Mouse (Mus musculus): ENCODE results near the gene Slc16a9. TPM values are rescaled to one million over a fixed set of nuclear protein-coding genes. Genes with fewer than 3 reads are reported as not detected.

Slc16a9 gene
- polyA plus RNA-seq, 1 experiment from 2014 or later: 1.1 TPM

DNA sequence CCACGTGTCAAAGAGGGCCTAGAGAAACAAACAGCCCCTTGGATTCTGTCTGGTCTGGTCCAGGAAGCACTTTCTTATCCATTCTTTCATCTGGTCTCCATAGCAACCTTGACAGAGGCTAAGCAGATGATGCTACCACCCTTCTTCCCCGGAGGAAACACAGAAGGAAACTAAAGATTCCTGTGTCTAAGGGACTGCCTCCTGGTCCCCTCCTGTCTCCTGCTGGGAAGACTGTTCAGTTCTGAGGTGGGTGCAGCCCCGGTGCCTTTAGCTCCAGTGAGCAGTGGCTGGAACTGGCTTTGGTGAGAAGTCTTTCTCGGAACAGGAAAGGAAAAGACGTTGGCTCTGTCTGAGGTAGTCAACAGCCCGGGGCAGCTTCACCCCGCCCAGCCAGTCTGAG lies 47.1 kb downstream of the Slc16a9 start:
- no peak overlapping the region for H3K27ac ChIP-seq (ENCODE audit: low read depth)
- DNase-seq (no peak), ATAC-seq (no peak)
- no peak overlapping the region for H3K4me3 ChIP-seq (ENCODE audit: low read depth, low read length)
- no peaks in the 10 kb centered on the region for H3K36me3 ChIP-seq (replicated peaks; ENCODE audit: insufficient read depth, low read length)
- no peak overlapping the region for H3K9ac ChIP-seq (replicated peaks)
- no peaks in the 10 kb centered on the region for H3K9me3 ChIP-seq (ENCODE audit: low read length)
- H3K27me3 ChIP-seq (ENCODE audit: insufficient read depth, low read length): no peaks in the 10 kb centered on the region
- H3K4me2 ChIP-seq (ENCODE audit: low read depth, low read length): no peak overlapping the region
- TF ChIP-seq EP300 (IDR thresholded peaks at IDR 0.05; ENCODE audit: low read depth): no peak
- no peak for TF ChIP-seq CTCF (IDR thresholded peaks at IDR 0.05; ENCODE audit: low read depth)
- WGBS (ENCODE audit: insufficient replicate concordance): 25% methylated on average over 7 of the region's 7 CpGs
- H3K4me1 ChIP-seq (ENCODE audit: insufficient read depth): peaks cover 5% of the 10 kb centered on the region; the same call in 1 of the 2 replicates

DNA sequence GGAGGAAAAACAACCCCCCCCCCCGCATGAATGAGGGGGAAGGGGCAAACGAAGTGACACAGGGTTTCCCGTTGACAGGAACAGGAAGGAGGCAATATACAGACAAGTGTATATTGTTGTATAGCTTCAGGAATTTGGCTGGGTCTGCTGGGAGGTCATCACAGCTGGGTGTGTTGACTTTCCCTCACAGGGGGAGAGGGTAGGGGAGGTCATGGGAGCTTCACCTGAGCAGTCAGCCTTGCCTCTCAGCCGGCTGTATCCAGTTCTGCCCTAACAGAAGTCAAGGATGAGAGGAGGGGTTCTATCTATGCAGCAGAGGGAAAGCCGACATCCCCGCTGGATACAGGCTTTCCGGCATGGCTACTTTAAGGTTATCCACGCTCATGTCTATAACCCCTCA lies 49.2 kb downstream of the Slc16a9 start:
- DNase-seq (no peak), ATAC-seq (no peak)
- TF ChIP-seq CTCF (IDR thresholded peaks at IDR 0.05; ENCODE audit: low read depth) (no peak), EP300 (IDR thresholded peaks at IDR 0.05; ENCODE audit: low read depth) (no peak)
- no peak overlapping the region for H3K27ac ChIP-seq (ENCODE audit: low read depth)
- WGBS (ENCODE audit: insufficient replicate concordance): 45% methylated on average over 8 of the region's 8 CpGs
- H3K4me1 ChIP-seq (ENCODE audit: insufficient read depth): no peaks in the 10 kb centered on the region
- H3K27me3 ChIP-seq (ENCODE audit: insufficient read depth, low read length): no peaks in the 10 kb centered on the region
- no peaks in the 10 kb centered on the region for H3K9me3 ChIP-seq (ENCODE audit: low read length)
- H3K4me3 ChIP-seq (ENCODE audit: low read depth, low read length): no peak overlapping the region
- H3K4me2 ChIP-seq (ENCODE audit: low read depth, low read length): no peak overlapping the region
- no peak overlapping the region for H3K9ac ChIP-seq (replicated peaks)
- H3K36me3 ChIP-seq (replicated peaks; ENCODE audit: insufficient read depth, low read length): no peaks in the 10 kb centered on the region

DNA sequence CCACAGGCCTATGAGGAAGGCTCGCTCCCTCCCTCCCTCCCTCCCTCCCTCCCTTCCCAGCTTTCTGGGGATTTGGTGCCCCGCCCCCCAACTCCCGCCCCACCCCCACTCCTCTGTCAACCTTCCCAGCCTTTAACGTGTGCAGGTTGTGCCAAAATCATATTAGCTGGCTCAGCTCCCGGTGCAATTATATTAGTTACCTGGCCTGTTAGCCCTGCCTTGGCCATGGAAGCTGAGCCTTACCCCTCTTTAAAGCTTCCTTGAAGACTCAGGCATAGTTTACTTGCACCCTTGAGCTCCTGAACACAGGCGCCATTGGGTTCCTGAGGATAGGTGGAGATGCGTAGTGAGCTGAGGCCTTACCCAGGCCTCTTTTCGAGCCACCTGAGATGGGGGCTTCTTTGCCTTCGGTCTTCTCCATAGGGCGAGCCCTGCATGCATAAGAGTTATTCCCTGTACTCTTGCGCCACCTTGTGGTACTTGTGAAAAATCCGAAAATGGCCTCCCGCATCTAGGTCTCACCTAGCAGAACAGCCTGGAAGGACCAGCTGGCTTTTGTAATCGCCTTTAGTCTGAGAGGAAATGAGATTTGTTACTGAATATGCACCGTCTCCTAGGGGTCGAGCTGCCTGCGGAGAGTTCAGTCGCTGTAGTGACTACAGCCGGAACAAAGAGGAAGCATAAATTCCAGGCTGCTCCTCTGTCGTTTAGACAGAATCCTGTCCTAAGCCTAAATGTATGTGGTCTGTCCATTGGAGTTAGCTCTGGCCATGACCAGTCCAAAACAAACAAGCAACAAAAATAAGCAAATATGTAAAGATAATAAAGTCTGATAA lies 51.8 kb downstream of the Slc16a9 start:
- no peak for TF ChIP-seq EP300 (IDR thresholded peaks at IDR 0.05; ENCODE audit: low read depth)
- TF ChIP-seq CTCF (IDR thresholded peaks at IDR 0.05; ENCODE audit: low read depth): peak; percentile 90
- Histone ChIP-seq H3K36me3 (replicated peaks; ENCODE audit: insufficient read depth, low read length) (no peaks in the 10 kb centered on the region), H3K4me1 (ENCODE audit: insufficient read depth) (no peaks in the 10 kb centered on the region), H3K4me3 (ENCODE audit: low read depth, low read length) (no peak overlapping the region), H3K4me2 (ENCODE audit: low read depth, low read length) (0 out of 2 replicates have a peak overlapping the region, but pooled peaks have one; percentile 36), H3K9ac (replicated peaks) (no peak overlapping the region), H3K27me3 (ENCODE audit: insufficient read depth, low read length) (no peaks in the 10 kb centered on the region), H3K9me3 (ENCODE audit: low read length) (no peaks in the 10 kb centered on the region), H3K27ac (ENCODE audit: low read depth) (no peak overlapping the region)
- 6% methylated on average over 19 of the region's 20 CpGs for WGBS (ENCODE audit: insufficient replicate concordance)
- DNase-seq (peak; percentile 70), ATAC-seq (peak; percentile 71)

DNA sequence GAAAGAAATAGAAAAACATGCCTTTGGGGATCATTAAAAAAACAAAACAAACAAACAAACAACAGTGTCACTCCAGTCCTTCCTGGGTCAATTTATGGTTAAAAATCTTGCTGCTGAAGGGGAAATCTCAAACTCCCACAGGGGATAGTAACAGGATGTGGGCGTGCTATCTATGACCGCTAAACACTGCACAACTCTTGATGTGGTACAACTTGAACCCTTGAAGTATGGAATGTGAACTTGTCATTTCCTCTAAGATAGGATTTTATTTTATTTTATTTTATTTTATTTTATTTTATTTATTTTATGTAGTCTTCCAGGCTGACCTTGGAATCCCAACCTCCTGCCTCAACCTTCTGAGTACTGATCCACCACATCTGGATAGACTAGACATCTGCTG lies 54.2 kb downstream of the Slc16a9 start:
- WGBS (ENCODE audit: insufficient replicate concordance): 18% methylated on average over 2 of the region's 2 CpGs
- H3K4me1 ChIP-seq (ENCODE audit: insufficient read depth): no peaks in the 10 kb centered on the region
- TF ChIP-seq CTCF (IDR thresholded peaks at IDR 0.05; ENCODE audit: low read depth) (no peak), EP300 (IDR thresholded peaks at IDR 0.05; ENCODE audit: low read depth) (no peak)
- DNase-seq (no peak), ATAC-seq (no peak)
- H3K27ac ChIP-seq (ENCODE audit: low read depth): no peak overlapping the region
- H3K36me3 ChIP-seq (replicated peaks; ENCODE audit: insufficient read depth, low read length): no peaks in the 10 kb centered on the region
- no peaks in the 10 kb centered on the region for H3K27me3 ChIP-seq (ENCODE audit: insufficient read depth, low read length)
- no peak overlapping the region for H3K9ac ChIP-seq (replicated peaks)
- no peak overlapping the region for H3K4me2 ChIP-seq (ENCODE audit: low read depth, low read length)
- H3K9me3 ChIP-seq (ENCODE audit: low read length): no peaks in the 10 kb centered on the region
- H3K4me3 ChIP-seq (ENCODE audit: low read depth, low read length): no peak overlapping the region

DNA sequence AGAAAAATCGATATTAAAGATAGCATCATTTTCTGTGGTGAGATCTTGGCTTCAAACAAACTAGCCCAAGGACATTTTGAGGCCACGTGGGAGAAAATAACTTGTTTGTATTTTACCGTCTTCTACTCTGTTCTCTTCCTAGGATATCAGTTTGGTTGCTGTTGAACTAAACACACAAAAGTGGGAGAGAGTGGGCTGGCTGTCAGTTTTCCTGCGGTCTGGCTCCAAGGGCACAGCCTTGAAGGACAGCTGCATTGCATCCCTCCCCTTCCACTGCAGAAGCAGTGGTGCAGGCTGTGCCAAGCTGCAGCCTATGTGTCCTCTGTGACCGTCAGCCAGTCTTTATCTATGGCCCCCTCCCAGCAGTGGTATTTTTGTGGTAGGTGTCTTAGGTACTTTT lies 54.8 kb downstream of the Slc16a9 start:
- WGBS (ENCODE audit: insufficient replicate concordance): 43% methylated on average over 5 of the region's 5 CpGs

DNA sequence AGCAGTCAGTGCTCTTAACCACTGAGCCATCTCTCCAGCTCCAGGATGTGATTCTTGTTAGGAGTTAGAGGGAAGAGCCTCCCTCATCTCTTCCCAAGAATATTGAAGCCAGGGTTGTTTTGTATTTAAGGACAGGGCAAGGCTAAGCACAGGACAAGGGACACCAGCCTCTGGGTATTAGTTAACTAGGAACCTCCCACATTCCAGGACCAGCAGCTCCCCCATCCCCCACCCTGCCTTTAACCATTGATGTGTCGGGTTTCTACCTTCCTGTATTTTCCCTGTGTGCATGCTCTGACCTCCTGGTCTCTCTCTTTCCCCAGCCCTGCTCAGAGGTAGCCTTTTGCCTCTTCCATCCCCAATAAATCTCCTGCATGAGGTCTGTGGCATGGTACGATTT lies 56.3 kb downstream of the Slc16a9 start:
- no peak overlapping the region for H3K4me3 ChIP-seq (ENCODE audit: low read depth, low read length)
- no peak overlapping the region for H3K27ac ChIP-seq (ENCODE audit: low read depth)
- H3K4me1 ChIP-seq (ENCODE audit: insufficient read depth): no peaks in the 10 kb centered on the region
- TF ChIP-seq CTCF (IDR thresholded peaks at IDR 0.05; ENCODE audit: low read depth) (no peak), EP300 (IDR thresholded peaks at IDR 0.05; ENCODE audit: low read depth) (no peak)
- H3K27me3 ChIP-seq (ENCODE audit: insufficient read depth, low read length): no peaks in the 10 kb centered on the region
- H3K4me2 ChIP-seq (ENCODE audit: low read depth, low read length): no peak overlapping the region
- ATAC-seq (no peak), DNase-seq (no peak)
- no peaks in the 10 kb centered on the region for H3K9me3 ChIP-seq (ENCODE audit: low read length)
- H3K36me3 ChIP-seq (replicated peaks; ENCODE audit: insufficient read depth, low read length): no peaks in the 10 kb centered on the region
- H3K9ac ChIP-seq (replicated peaks): no peak overlapping the region
- 48% methylated on average over 2 of the region's 2 CpGs for WGBS (ENCODE audit: insufficient replicate concordance)

More for the DNA sequence above, 54.8 kb downstream of the Slc16a9 start:
- no peak for DNase-seq
- Histone ChIP-seq H3K36me3 (replicated peaks; ENCODE audit: insufficient read depth, low read length) (no peaks in the 10 kb centered on the region), H3K27ac (ENCODE audit: low read depth) (no peak overlapping the region), H3K4me2 (ENCODE audit: low read depth, low read length) (no peak overlapping the region), H3K9ac (replicated peaks) (no peak overlapping the region), H3K9me3 (ENCODE audit: low read length) (no peaks in the 10 kb centered on the region), H3K4me1 (ENCODE audit: insufficient read depth) (no peaks in the 10 kb centered on the region), H3K4me3 (ENCODE audit: low read depth, low read length) (no peak overlapping the region), H3K27me3 (ENCODE audit: insufficient read depth, low read length) (no peaks in the 10 kb centered on the region)
- ATAC-seq: no peak
- TF ChIP-seq CTCF (IDR thresholded peaks at IDR 0.05; ENCODE audit: low read depth): no peak
- TF ChIP-seq EP300 (IDR thresholded peaks at IDR 0.05; ENCODE audit: low read depth): no peak

Measured in liver, postnatal 0 days (tissue).